Mouse (Mus musculus): ENCODE measurements around the gene Msln. TPM values are rescaled to one million over a fixed set of nuclear protein-coding genes. Genes with fewer than 3 reads are reported as not detected.

The Msln gene
- polyA plus RNA-seq, 1 experiment from 2014 or later = not detected

Small RNAs within 50 kb of the gene (microRNA-seq; reads per million reads assigned to microRNA genes)
- gene Gm25083 (not detected), gene Mir6966 (not detected)

Other genes starting within 250 kb of the Msln start
- 2.0 and 2.1 TPM in 2 replicates for gene Sox8, start 183.7 kb downstream of the Msln start, polyA plus RNA-seq (2014; fragmentation: Nextera tagmentation; extraction: Ambion mirVana)
- 19.2 and 20.6 TPM in 2 replicates for gene Lmf1, start 175.3 kb downstream of the Msln start, polyA plus RNA-seq (2014; fragmentation: Nextera tagmentation; extraction: Ambion mirVana)
- 0.77 and 1.3 TPM in 2 replicates for gene Gng13, start 37.2 kb downstream of the Msln start, polyA plus RNA-seq (2014; fragmentation: Nextera tagmentation; extraction: Ambion mirVana)
- gene Chtf18, start 27.0 kb downstream of the Msln start, polyA plus RNA-seq (2014; fragmentation: Nextera tagmentation; extraction: Ambion mirVana) = 15.0 and 17.3 TPM in 2 replicates
- 16.0 and 19.8 TPM in 2 replicates for gene Rpusd1, start 26.7 kb downstream of the Msln start, polyA plus RNA-seq (2014; fragmentation: Nextera tagmentation; extraction: Ambion mirVana)
- not detected in 2 replicates for gene Mslnl, start 18.3 kb downstream of the Msln start, polyA plus RNA-seq (2014; fragmentation: Nextera tagmentation; extraction: Ambion mirVana)
- gene Narfl, start 19.4 kb upstream of the Msln start, polyA plus RNA-seq (2014; fragmentation: Nextera tagmentation; extraction: Ambion mirVana) = 22.2 and 23.4 TPM in 2 replicates
- gene Haghl, start 31.3 kb upstream of the Msln start, polyA plus RNA-seq (2014; fragmentation: Nextera tagmentation; extraction: Ambion mirVana) = 76.4 and 77.1 TPM in 2 replicates
- 0.11 and 0.34 TPM in 2 replicates for gene Ccdc78, start 32.2 kb upstream of the Msln start, polyA plus RNA-seq (2014; fragmentation: Nextera tagmentation; extraction: Ambion mirVana)
- 69.1 and 71.4 TPM in 2 replicates for gene Fam173a, start 38.5 kb upstream of the Msln start, polyA plus RNA-seq (2014; fragmentation: Nextera tagmentation; extraction: Ambion mirVana)
- gene AC134908.4, start 41.3 kb upstream of the Msln start, polyA plus RNA-seq (2014; fragmentation: Nextera tagmentation; extraction: Ambion mirVana) = not detected in 2 replicates
- gene Metrn, start 42.8 kb upstream of the Msln start, polyA plus RNA-seq (2014; fragmentation: Nextera tagmentation; extraction: Ambion mirVana) = 21.3 and 32.1 TPM in 2 replicates
- gene Fbxl16, start 54.7 kb upstream of the Msln start, polyA plus RNA-seq (2014; fragmentation: Nextera tagmentation; extraction: Ambion mirVana) = 11.2 and 12.0 TPM in 2 replicates
- gene Wdr24, start 69.2 kb upstream of the Msln start, polyA plus RNA-seq (2014; fragmentation: Nextera tagmentation; extraction: Ambion mirVana) = 23.7 and 27.4 TPM in 2 replicates
- gene Jmjd8, start 74.5 kb upstream of the Msln start, polyA plus RNA-seq (2014; fragmentation: Nextera tagmentation; extraction: Ambion mirVana) = 50.3 and 54.1 TPM in 2 replicates
- gene Stub1, start 79.0 kb upstream of the Msln start, polyA plus RNA-seq (2014; fragmentation: Nextera tagmentation; extraction: Ambion mirVana) = 280 and 296 TPM in 2 replicates
- 2.3 and 3.2 TPM in 2 replicates for gene Rhbdl1, start 82.9 kb upstream of the Msln start, polyA plus RNA-seq (2014; fragmentation: Nextera tagmentation; extraction: Ambion mirVana)
- gene Gm20683, start 87.4 kb upstream of the Msln start, polyA plus RNA-seq (2014; fragmentation: Nextera tagmentation; extraction: Ambion mirVana) = 0.63 and 1.2 TPM in 2 replicates
- 7.0 and 8.7 TPM in 2 replicates for gene Rhot2, start 90.5 kb upstream of the Msln start, polyA plus RNA-seq (2014; fragmentation: Nextera tagmentation; extraction: Ambion mirVana)
- gene Wdr90, start 107.1 kb upstream of the Msln start, polyA plus RNA-seq (2014; fragmentation: Nextera tagmentation; extraction: Ambion mirVana) = 15.7 and 17.8 TPM in 2 replicates
- 6.1 and 7.0 TPM in 2 replicates for gene Mcrip2, start 114.4 kb upstream of the Msln start, polyA plus RNA-seq (2014; fragmentation: Nextera tagmentation; extraction: Ambion mirVana)
- 57.1 and 60.1 TPM in 2 replicates for gene Mettl26, start 120.7 kb upstream of the Msln start, polyA plus RNA-seq (2014; fragmentation: Nextera tagmentation; extraction: Ambion mirVana)
- 0.91 and 1.1 TPM in 2 replicates for gene Wfikkn1, start 126.5 kb upstream of the Msln start, polyA plus RNA-seq (2014; fragmentation: Nextera tagmentation; extraction: Ambion mirVana)
- gene Rab40c, start 165.3 kb upstream of the Msln start, polyA plus RNA-seq (2014; fragmentation: Nextera tagmentation; extraction: Ambion mirVana) = 15.0 and 15.9 TPM in 2 replicates
- 47.2 and 50.9 TPM in 2 replicates for gene Pigq, start 190.6 kb upstream of the Msln start, polyA plus RNA-seq (2014; fragmentation: Nextera tagmentation; extraction: Ambion mirVana)
- 0.37 TPM in 1 of 2 replicates, not detected in the other for gene Nhlrc4, start 190.6 kb upstream of the Msln start, polyA plus RNA-seq (2014; fragmentation: Nextera tagmentation; extraction: Ambion mirVana)
- not detected in 2 replicates for gene A930017K11Rik, start 198.2 kb upstream of the Msln start, polyA plus RNA-seq (2014; fragmentation: Nextera tagmentation; extraction: Ambion mirVana)
- gene Capn15, start 231.4 kb upstream of the Msln start, polyA plus RNA-seq (2014; fragmentation: Nextera tagmentation; extraction: Ambion mirVana) = 19.0 and 21.5 TPM in 2 replicates

All from midbrain, embryonic 11.5 days (tissue).